Mouse (Mus musculus) MEL (cell line): Measurements from ENCODE around the gene Amhr2.

ENCODE experiments used
- CTCF ChIP-seq, 3 experiments: IDR thresholded peaks in 2 of 3; conservative IDR thresholded peaks in 1 of 3; 2 replicates each; pipeline ENCODE4 v1.5.1; 2011 to 2012; ENCODE audit warnings: low read length in 3 of 3, low read depth in 2 of 3, mild to moderate bottlenecking in 2 of 3, improper control_type of control experiment in 1 of 3, inconsistent platforms in 1 of 3, mixed read lengths in 1 of 3, moderate library complexity in 1 of 3; ENCODE audit not compliant: control insufficient read depth in 1 of 3, insufficient read depth in 1 of 3, poor library complexity in 1 of 3, severe bottlenecking in 1 of 3
- E2F4 ChIP-seq: IDR thresholded peaks from 2 replicates; pipeline ENCODE4 v1.6.1; 2011; ENCODE audit warnings: low read depth, low read length, improper control_type of control experiment, borderline replicate concordance
- EP300 ChIP-seq, 2 experiments: IDR thresholded peaks; 2 replicates each; pipeline ENCODE4 v1.6.1; 2011; ENCODE audit warnings: improper control_type of control experiment in 2 of 2, low read length in 2 of 2, low read depth in 1 of 2, mild to moderate bottlenecking in 1 of 2
- ETS1 ChIP-seq: IDR thresholded peaks from 2 replicates; pipeline ENCODE4 v1.6.1; 2012; ENCODE audit warnings: low read depth, mild to moderate bottlenecking, inconsistent platforms, low read length, improper control_type of control experiment, moderate library complexity
- HCFC1 ChIP-seq: IDR thresholded peaks from 2 replicates; pipeline ENCODE4 v1.6.1; 2012; ENCODE audit warnings: low read depth, mild to moderate bottlenecking, inconsistent platforms, low read length, improper control_type of control experiment, moderate library complexity
- TCF12 ChIP-seq: IDR thresholded peaks from 2 replicates; pipeline ENCODE4 v1.6.1; 2014; ENCODE audit warnings: low read depth, mild to moderate bottlenecking, inconsistent platforms, low read length, improper control_type of control experiment, moderate library complexity
- ZKSCAN1 ChIP-seq: IDR thresholded peaks from 2 replicates; pipeline ENCODE4 v1.6.1; 2012; ENCODE audit warnings: low read depth, mild to moderate bottlenecking, inconsistent platforms, low read length, improper control_type of control experiment, moderate library complexity

- no peak for TF ChIP-seq ZKSCAN1
- no peak for TF ChIP-seq HCFC1
- TF ChIP-seq CTCF (IDR thresholded peaks at IDR 0.05 in 2 of 3, conservative IDR thresholded peaks at IDR 0.05 in 1 of 3; ENCODE audit: control insufficient read depth in 1 of 3, insufficient read depth in 1 of 3, low read depth in 2 of 3, low read length in 3 of 3, poor library complexity in 1 of 3, severe bottlenecking in 1 of 3): no peak
- no peak for TF ChIP-seq E2F4
- no peak for TF ChIP-seq ETS1
- no peak for TF ChIP-seq TCF12
- no peak for TF ChIP-seq EP300 (IDR thresholded peaks at IDR 0.05; ENCODE audit: low read depth in 1 of 2, low read length in 2 of 2)
Measured at GRCm38 (mm10) chr15:102409286-102409685, 35.9 kb upstream of the Amhr2 start.
